Mouse (Mus musculus) kidney, postnatal 25 days (tissue): ENCODE results near the gene Bax.
"Not testable (repeated sequence)": the region's sequence is repeated elsewhere in the genome, so short reads cannot be mapped to it uniquely, and the experiment has no call there.

Experiments used
- DNase-seq, 2 experiments: peaks; one replicate each; pipeline ENCODE4 v3.0.0; 2021; ENCODE audit warnings: mixed read lengths in 2 of 2

Gene Bax

DNA sequence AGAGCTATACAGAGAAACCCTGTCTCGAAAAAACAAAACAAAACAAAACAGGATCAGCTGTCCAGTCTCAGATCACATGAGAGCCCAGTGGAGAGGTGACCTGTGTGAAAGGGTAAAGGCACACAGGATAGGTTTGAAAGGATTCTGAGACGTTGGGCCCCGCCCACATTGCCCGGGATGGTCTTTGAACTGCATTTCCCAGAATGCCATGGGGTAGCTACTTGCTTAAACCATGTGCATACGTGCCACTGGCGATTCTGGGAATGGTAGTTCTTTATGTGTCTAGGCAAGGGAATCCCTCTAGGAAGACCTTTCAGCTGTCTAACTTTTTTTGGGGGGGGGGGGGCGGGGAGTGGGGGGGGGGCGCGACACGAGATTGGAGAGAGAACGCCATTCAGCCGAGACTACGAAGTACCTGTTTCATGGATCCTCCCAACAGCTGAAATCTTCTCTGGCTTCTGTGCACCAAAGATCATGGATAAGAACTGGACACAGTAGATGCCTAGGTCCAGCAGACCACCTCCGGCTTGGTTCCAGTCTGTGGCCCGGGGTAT lies 14.8 kb upstream of the Bax start, which contains the start of gene Tulp2:
TSS of gene Tulp2 (plus strand) at position 504 of the 554 bp plus-strand sequence.
- DNase-seq: peak; percentile 83 to 84

DNA sequence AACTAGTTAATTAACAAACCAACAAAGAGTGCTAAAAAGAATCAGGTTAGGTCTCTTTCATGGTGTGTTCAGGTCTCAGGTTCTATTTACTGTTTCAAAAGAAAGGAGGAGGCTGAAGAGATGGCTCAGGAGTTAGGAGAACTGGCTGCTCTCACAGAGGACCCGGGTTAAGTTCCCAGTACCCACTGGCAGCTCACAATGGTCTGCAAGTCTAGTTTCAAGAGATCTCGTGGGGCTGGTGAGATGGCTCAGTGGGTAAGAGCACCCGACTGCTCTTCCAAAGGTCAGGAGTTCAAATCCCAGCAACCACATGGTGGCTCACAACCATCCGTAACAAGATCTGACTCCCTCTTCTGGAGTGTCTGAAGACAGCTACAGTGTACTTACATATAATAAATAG lies 13.6 kb upstream of the Bax start:
- not testable (repeated sequence) for DNase-seq

GRCm38 (mm10) chr7:45478774-45479173 lies 12.1 kb upstream of the Bax start:
- DNase-seq: peak in 1 of 2 experiments; percentile 37

DNA sequence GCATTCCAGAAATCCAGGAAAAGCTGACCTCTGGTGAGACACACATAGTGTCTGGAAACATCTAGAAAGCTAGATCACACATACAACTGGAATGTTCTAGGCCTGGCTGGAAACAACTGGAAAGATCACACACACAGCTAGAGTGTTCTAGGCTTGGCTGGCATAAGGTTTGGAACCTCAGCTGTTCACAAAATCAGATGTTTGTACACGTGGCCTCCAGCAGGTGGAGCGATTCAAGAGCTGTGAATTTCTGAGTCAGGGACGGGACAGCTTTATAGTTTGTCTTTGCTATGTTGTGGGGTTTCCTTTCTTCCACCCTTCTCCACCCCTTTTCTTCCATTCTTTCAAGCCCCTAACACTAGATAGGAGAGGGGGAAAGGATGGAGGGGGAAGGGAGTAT lies 10.3 kb upstream of the Bax start:
- DNase-seq: peak; percentile 74

- no peak for DNase-seq
These were observed 9.8 kb upstream of the Bax start for GRCm38 (mm10) chr7:45476453-45476852.

DNA sequence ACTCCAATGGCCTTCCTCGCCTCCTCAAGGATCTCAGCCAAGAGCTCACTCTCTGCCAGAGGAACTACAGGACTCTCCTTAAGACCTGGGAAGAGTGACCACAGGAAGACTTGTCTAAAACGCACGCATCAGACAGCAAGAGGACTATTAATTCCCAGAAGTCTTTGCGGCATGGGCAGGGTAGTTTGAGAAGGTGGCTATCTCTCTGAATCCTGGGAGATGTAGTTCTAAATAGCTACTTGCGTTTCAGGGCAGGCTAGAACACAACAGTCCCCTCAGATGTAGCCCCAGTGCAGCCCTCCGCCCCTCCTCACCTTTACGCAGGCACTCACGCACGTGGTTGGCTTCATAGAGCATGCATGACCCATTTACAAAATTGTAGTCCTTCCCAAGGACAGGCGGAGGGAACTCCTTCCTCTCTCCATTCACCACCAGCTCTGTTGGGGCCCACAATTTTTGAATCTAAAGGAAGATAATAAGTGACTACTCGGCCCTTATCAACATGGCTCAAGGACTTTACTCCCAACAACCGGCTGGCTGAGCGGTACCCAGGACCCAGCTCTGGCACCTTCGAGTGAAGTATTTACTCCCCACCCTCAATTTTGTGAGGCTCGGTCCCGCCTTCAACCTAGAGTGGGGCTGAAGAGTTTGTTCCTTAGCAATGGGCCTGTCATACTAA lies 8.7 kb upstream of the Bax start:
- peak; percentile 61 to 68 for DNase-seq

GRCm38 (mm10) chr7:45470869-45471268 lies 4.2 kb upstream of the Bax start:
- DNase-seq: peak; percentile 77 to 95

DNA sequence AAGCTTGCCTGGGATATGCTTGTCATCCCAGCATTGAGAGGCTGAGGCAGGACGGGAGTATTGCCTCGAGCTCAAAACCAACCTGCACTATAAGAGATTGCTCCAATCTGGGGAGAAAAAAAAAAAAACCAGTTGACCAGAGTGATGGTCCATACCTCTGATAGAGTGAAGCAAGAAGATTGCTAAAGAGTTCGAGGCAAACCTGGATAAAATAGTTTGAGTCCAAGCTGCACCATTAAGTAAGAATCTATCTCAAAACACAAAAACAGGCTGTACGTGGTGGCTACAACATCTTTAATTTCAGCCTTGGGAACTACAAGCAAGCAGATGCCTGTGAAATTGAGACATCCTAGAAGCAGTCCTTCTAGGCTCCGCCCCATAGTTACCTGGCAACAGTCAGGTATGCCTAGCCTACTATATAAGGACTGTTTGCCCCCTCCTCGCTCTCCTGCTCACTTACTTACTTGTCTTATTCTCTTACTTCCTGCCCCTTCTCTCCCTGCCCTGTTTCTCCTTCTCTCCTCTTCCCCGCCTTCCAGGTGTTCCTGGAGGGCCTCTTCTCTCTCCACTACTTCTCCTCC lies 482 bp upstream of the Bax start:
- no peak for DNase-seq

- DNase-seq: peak; percentile 36 to 78
These were observed 1.1 kb downstream of the Bax start for GRCm38 (mm10) chr7:45465549-45465948.

DNA sequence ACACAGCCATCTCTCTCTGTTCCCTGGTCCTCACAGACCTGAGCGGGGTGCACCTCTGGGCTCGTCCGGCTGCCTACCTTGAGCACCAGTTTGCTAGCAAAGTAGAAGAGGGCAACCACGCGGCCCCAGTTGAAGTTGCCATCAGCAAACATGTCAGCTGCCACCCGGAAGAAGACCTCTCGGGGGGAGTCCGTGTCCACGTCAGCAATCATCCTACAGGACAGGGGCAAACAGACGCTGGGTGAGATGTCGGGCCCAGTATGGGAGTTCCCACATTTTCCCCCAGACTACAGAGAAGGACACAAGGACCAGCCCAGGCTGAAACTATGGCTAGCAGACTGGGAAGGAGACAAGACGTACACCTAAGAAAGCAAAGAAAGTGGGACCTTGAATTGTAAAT lies 1.6 kb downstream of the Bax start:
- DNase-seq: no peak

GRCm38 (mm10) chr7:45463987-45464778 lies 2.5 kb downstream of the Bax start:
- no peak for DNase-seq

DNA sequence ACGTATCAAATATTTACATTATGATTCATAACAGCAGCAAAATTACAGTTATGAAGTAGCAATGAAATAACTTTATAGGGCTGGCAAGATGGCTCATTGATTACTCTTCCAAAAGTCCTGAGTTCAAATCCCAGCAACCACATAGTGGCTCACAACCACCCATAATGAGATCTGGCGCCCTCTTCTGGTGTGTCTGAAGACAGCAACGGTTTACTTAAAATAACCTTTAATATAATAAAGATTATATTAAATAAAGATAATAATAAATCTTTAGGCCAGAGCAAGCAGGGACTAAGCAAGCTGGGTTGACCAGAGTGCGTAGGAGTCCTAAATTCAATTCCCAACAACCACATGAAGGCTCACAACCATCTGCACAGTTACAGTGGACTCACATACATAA lies 3.8 kb downstream of the Bax start:
- DNase-seq: not testable (repeated sequence)

GRCm38 (mm10) chr7:45462325-45462724 lies 4.4 kb downstream of the Bax start:
- no peak for DNase-seq

- DNase-seq: no peak
These were observed 4.9 kb downstream of the Bax start for GRCm38 (mm10) chr7:45461781-45462180.

DNA sequence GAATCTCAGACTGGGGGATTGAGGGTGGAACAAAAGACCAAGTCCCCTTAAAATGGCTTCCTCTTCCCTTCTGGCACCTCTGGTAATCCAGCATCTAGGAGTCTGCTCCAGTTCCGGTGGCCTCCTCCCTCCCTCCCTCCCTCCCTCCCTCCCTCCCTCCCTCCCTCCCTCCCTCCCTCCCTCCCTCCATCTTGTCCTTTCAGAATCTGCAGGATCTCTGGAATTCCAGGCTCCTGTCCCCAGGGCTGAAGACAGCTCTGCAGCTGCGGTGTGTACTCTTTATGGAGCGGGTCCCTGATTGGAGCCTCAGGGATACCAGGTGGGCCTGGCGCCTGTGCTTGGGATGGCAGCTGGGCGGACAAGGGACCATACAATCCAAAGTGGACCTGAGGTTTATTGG lies 5.4 kb downstream of the Bax start:
- peak in 1 of 2 experiments; percentile 61 for DNase-seq

DNA sequence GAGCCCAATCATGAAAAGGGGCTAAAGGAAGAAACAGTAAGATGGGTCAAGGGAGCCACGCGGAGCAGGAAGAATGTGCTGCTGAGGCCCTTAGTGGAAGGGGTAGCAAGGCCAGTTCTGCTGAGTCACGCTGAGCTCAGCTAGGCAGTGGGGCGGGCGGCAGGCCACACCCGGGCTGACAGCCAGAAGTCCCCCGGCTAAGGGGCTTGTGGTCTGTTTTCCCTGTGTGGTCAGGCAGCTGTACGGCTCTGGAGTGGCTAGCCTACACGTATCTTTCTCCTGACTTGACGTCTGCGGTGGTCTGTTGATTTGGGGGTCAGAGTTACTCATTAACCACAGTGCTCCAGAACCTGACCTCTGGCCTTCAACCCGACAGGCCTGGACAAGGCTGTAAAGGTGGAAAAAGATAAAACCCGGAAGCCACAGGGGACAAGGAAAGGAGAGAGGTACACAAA lies 5.8 kb downstream of the Bax start:
- DNase-seq: peak; percentile 78 to 89

- peak; percentile 67 to 89 for DNase-seq
These were observed 6.3 kb downstream of the Bax start for GRCm38 (mm10) chr7:45460377-45460776.

GRCm38 (mm10) chr7:45459564-45460140 lies 7.0 kb downstream of the Bax start, which contains the start of gene Ftl1:
Gene Ftl1, minus strand, starts transcription at chr7:45459884.
- DNase-seq: peak; percentile 98 to 99

- DNase-seq: peak; percentile 89 to 90
These were observed 7.7 kb downstream of the Bax start for GRCm38 (mm10) chr7:45458748-45459563.

- DNase-seq: peak; percentile 74 to 88
These were observed 9.3 kb downstream of the Bax start for GRCm38 (mm10) chr7:45457204-45458060.

- DNase-seq: no peak
These were observed 9.9 kb downstream of the Bax start for GRCm38 (mm10) chr7:45456721-45457203.
